Mouse (Mus musculus) liver, adult 2 months (tissue): ENCODE measurements at regions not wholly inside any gene's neighbourhood (a gene's known extent, or its start where the extent isn't known, plus 50 kb on each side); places are given as distances from the start of the nearest gene placed in this dataset.

ENCODE experiments used
- CTCF ChIP-seq: fragments of 200-500 bp; IDR thresholded peaks from 2 replicates; pipeline ENCODE4 v1.5.1; 2011; ENCODE audit warnings: low read depth, low read length, control low read depth
- POLR2A ChIP-seq: fragments of 200-500 bp; IDR thresholded peaks from 2 replicates; pipeline ENCODE4 v1.6.1; 2011; ENCODE audit warnings: low read length, control low read depth; ENCODE audit not compliant: insufficient read depth; ENCODE audit errors: extremely low read depth

GRCm38 (mm10) chr12:97918416-97918815, 340.8 kb downstream of the Galc start:
- TF ChIP-seq CTCF (no peak), POLR2A (no peak)
